Mouse (Mus musculus) T-cell, adult 2 months (primary cell): Measurements from ENCODE around the gene Drd3.
A peak's percentile ranks its signal among the peaks of the same experiment; 100 is the strongest.

Source experiments
- DNase-seq: peaks from one replicate; pipeline ENCODE4 v3.0.0; 2022; ENCODE audit warnings: low spot score

Drd3 gene

GRCm38 (mm10) chr16:43753751-43754150 lies at the start of gene Drd3:
Gene Drd3 (plus strand): TSS chr16:43754026.
- no peak for DNase-seq

GRCm38 (mm10) chr16:43708335-43709061 lies 45.3 kb upstream of the Drd3 start:
- DNase-seq, result peak; percentile 41

- DNase-seq, result peak; percentile 54
These were observed 44.8 kb upstream of the Drd3 start for GRCm38 (mm10) chr16:43709062-43709413.

- peak; percentile 70 for DNase-seq
These were observed 44.2 kb upstream of the Drd3 start for GRCm38 (mm10) chr16:43709432-43710133.

- no peak for DNase-seq
These were observed 43.7 kb upstream of the Drd3 start for GRCm38 (mm10) chr16:43710134-43710475.

GRCm38 (mm10) chr16:43710651-43711050 lies 43.2 kb upstream of the Drd3 start:
- DNase-seq, result no peak

GRCm38 (mm10) chr16:43711361-43711760 lies 42.5 kb upstream of the Drd3 start:
- no peak for DNase-seq

GRCm38 (mm10) chr16:43724444-43724843 lies 29.4 kb upstream of the Drd3 start:
- DNase-seq, result peak; percentile 39

GRCm38 (mm10) chr16:43729506-43730221 lies 24.2 kb upstream of the Drd3 start:
- DNase-seq, result no peak

- DNase-seq, result no peak
These were observed 23.5 kb upstream of the Drd3 start for GRCm38 (mm10) chr16:43730281-43730680.

- DNase-seq, result no peak
These were observed 21.3 kb upstream of the Drd3 start for GRCm38 (mm10) chr16:43732496-43732895.

- no peak for DNase-seq
These were observed 20.9 kb upstream of the Drd3 start for GRCm38 (mm10) chr16:43732900-43733299.

GRCm38 (mm10) chr16:43737933-43738332 lies 15.9 kb upstream of the Drd3 start:
- DNase-seq, result no peak

GRCm38 (mm10) chr16:43740936-43741335 lies 12.9 kb upstream of the Drd3 start:
- no peak for DNase-seq

- no peak for DNase-seq
These were observed 5.4 kb upstream of the Drd3 start for GRCm38 (mm10) chr16:43748424-43748823.

- DNase-seq, result peak; percentile 4
These were observed 926 bp upstream of the Drd3 start for GRCm38 (mm10) chr16:43752900-43753299.

GRCm38 (mm10) chr16:43772358-43772757 lies 18.5 kb downstream of the Drd3 start:
- no peak for DNase-seq

- DNase-seq, result no peak
These were observed 18.9 kb downstream of the Drd3 start for GRCm38 (mm10) chr16:43772766-43773165.

- no peak for DNase-seq
These were observed 19.7 kb downstream of the Drd3 start for GRCm38 (mm10) chr16:43773506-43773905.

GRCm38 (mm10) chr16:43776886-43777285 lies 23.1 kb downstream of the Drd3 start:
- DNase-seq, result no peak

GRCm38 (mm10) chr16:43799541-43799940 lies 45.7 kb downstream of the Drd3 start:
- no peak for DNase-seq

- DNase-seq, result no peak
These were observed 46.4 kb downstream of the Drd3 start for GRCm38 (mm10) chr16:43800119-43800721.

GRCm38 (mm10) chr16:43801137-43801536 lies 47.3 kb downstream of the Drd3 start:
- no peak for DNase-seq
